Mouse (Mus musculus) gastrocnemius, postnatal 10 days (tissue): ENCODE data around the gene Akna. TPM values are rescaled to one million over a fixed set of nuclear protein-coding genes. Genes with fewer than 3 reads are reported as not detected.

Experiments used
- DNase-seq: peaks from one replicate; pipeline ENCODE4 v3.0.0; 2021; ENCODE audit warnings: mixed read lengths
- long read RNA-seq, 2 experiments: library from polyadenylated mRNA; stranded (forward); transcript quantifications; one replicate each; pipeline ENCODE4 v2.0.0; 2021
- total RNA-seq, 2 experiments: library from RNA; stranded (reverse); gene quantifications; 2 replicates each; pipeline ENCODE4 v1.2.3; 2021

Gene Akna
- total RNA-seq, result 1 to 10 TPM; 2.5 to 4.4 TPM
- long read RNA-seq, experiment 1, partial matches to known transcripts, result 0 of 2 reads
- long read RNA-seq, experiment 1, other reads (novel, unspliced or antisense), result 2 of 2 reads
- long read RNA-seq, experiment 2, partial matches to known transcripts, result 1 of 3 reads
- long read RNA-seq, experiment 2, other reads (novel, unspliced or antisense), result 2 of 3 reads

- DNase-seq, result peak; percentile 95
These were observed at the start of gene Akna for GRCm38 (mm10) chr4:63403040-63403959. Gene Akna (minus strand): TSS chr4:63403354.

DNA sequence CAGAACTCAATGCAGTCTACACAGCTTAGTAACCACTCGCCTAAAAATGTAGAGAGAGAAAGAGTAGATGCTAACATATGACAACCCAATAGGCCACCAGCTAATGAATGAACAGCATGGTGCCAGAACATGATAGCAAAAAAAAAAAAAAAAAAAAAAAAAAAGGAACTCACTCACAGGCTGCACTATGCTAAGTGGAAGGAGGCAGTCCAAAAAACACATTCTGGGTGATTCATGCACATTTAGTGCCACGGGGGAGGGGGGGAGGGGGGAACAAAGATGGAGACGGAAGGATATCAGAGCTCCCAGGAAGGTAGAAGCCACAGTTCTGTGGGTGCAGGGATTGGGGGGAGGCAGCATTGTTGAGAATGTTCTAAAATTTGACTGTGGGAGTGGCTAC is 49.4 kb upstream of the Akna start:
- no peak for DNase-seq

GRCm38 (mm10) chr4:63450551-63450950 is 47.4 kb upstream of the Akna start:
- no peak for DNase-seq

DNA sequence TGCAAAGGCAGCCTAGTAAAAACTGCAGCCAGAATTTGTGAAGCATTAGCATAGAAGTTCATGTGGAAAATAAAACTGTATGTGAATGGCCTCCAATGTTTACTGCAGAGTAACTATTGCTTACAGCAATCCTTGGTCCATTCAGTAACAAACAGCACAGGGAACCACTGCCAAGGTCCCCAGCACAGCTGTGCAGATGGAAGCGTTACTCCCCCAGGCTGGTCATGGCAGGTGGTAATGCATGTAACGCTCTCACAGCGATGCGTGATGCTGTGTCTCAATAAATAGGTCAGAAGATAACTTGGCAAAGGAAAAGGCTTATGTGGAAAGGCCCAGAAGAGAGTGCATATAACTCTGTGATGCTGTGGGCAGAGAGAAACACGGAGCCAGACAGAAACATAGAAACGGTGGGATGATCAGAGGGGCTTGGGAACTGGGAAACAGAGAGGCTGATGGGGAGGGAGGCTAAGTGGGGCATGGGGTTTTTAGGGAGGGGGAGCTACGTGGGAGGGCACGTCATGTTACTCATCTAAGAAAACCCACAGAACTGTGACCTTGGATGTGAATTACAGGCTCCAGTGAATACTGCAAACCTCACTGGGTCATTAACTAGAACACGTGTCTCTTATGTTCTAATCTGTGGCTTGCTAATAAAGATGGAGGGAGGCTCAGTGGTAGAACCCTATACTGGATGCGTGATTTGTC is 41.4 kb upstream of the Akna start:
- no peak for DNase-seq

DNA sequence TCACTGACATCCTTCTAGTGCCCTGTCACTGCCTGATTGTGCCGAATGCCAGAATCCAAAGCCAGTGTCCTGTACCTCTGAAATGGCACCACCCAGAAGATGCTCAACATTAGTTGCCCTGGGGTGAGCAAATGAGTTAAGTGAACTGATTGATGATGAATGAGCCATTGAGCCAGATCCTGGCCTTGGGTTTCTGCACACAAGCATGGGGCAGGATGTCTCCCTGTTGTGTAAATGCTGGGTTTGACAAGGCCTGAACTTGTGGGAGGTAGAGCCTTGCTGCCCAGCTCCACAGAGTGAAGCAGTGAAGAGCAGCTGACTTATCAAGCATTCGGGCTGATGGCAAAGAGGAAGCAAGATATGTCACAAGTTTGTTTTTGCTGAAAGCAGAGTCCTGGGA is 39.9 kb upstream of the Akna start:
- DNase-seq, result no peak

DNA sequence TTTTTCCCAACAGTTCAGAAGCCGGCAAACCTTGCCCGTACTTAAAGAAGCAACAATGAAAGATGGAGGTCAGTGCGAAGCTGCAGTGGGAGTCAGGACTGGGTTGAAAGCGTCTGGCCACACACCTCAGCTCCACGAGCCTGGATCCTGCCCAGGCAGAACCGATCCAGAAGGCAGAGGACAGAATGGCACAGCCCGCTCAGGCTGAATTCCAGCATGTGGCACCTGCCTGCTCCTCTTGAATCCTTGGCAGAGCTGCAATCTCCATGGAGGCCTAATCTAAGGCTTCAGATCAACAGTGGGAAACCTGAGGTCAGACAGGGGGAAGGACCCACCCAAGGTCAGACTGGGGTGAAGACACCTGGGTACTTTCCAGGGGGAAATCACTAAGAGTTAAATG is 38.5 kb upstream of the Akna start:
- DNase-seq, result no peak

DNA sequence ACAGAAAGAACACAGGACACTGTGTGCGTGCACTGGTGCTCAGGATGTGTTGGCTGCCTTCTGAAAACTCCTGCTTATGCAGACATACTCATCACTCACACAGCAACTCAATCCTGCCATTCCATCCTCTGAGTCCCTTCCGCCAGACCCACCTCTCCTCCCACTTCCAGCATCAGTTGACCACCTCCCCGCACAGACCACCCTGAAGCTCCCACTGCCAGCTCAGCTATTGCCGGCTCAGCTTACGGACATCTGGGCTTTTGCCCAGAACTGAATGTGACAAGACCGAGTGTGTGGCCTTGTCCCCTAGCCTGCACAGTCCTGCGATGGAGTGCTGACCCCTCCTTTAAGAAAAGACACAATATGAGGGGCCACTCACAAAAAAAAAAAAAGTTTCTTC is 37.1 kb upstream of the Akna start:
- DNase-seq, result no peak

- DNase-seq, result no peak
These were observed 34.8 kb upstream of the Akna start for GRCm38 (mm10) chr4:63437968-63438367.

- no peak for DNase-seq
These were observed 34.1 kb upstream of the Akna start for GRCm38 (mm10) chr4:63437119-63437815.

DNA sequence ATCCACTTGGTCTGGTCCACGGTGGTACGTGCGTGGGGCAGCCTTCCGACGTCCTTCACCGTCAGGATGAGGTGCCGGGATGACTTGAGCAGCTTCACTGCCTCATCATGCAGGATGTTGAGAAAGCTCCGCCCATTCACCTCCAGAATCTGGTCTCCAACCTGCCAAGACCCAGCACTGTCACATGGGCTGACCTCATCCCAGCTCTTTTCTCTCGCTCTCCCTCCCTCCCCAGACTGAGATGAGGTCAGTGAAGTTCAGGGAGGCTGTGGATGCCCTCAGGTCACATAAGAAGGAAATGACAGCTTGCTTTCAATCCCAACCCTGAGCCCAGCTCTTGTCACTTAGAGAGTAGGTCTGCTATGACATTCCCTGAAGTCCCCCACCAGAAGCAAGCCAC is 32.2 kb upstream of the Akna start:
- DNase-seq, result no peak

DNA sequence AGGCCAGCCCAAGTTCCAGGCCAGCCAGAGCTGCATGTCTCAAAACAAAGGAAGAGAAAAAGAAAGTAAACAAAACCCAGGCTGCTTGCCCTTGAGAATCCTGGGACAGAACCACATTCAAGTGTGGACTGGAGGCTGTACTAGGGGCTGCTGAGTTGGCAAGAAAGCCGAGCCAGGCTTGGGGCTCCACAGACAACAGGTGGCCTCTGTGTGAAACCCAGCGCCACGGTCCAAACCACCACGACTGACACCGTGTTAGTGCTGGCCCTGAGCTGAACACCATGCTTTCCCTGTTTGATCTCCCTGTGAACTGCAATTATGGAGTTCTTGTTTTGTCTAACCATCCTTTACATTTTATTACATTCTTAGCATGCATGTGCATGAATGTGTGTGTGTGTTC is 27.9 kb upstream of the Akna start:
- no peak for DNase-seq

- no peak for DNase-seq
These were observed 27.2 kb upstream of the Akna start for GRCm38 (mm10) chr4:63430357-63430756.

GRCm38 (mm10) chr4:63426308-63426707 is 23.2 kb upstream of the Akna start:
- DNase-seq, result no peak

- DNase-seq, result no peak
These were observed 20.7 kb upstream of the Akna start for GRCm38 (mm10) chr4:63423811-63424210.

- DNase-seq, result no peak
These were observed 20.1 kb upstream of the Akna start for GRCm38 (mm10) chr4:63423231-63423630.

DNA sequence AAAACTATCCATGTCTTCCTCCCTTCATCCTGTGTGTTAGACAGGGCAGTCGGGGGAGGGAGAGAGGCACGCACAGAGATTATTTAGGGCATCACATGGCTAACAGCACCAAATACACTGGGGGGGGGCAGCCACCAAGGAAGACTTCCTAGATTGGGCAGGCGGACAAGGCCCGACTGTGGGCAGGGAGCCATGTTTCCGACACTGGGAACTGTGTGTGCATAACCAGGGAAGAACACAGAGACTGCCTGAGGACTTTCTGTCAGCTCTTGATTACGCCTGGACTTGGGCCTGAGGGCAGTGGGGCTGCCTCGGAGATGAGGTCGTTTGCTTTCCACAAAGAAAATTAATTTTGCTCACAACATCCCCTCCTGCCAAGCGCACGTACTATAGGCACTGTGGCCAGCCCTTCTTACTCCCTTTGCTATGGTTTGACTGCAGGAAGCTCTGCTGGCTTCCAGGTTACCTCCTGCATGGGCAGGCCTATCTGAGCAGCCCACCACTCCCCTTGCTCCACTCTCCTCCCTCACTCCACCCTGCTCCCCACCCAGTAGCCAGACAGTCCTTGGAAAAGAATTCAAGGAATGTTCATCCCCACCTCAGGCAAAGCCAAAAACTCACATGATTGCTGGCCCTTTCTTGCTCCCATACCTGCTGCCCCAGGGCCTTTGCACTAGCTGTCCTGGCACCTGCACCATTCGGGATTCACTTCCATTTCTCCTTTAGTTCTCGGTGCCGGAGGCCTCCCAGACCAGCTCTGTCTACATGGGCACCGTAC is 17.2 kb upstream of the Akna start:
- DNase-seq, result no peak

DNA sequence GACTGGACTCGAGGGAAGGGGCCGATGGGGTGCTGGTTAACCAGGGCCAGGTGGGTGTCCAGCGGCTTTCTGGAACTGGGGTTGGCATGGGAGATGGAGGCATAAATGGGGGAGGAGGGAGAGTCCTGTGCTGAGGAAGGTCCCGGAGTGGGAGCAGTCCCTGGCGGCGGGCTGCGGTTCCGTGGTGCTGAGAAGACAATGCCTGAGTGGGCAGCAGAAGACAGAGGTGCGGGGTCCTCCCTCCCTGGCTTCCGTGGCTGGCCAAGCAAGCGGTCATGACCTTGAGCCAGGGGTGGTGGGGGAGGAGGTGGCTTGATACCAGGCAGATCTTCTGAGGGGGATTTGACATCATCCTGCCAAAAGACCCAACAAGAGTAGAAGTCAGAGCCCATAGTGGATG is 15.1 kb upstream of the Akna start:
- no peak for DNase-seq

GRCm38 (mm10) chr4:63417318-63417957 is 14.3 kb upstream of the Akna start:
- peak; percentile 88 for DNase-seq

DNA sequence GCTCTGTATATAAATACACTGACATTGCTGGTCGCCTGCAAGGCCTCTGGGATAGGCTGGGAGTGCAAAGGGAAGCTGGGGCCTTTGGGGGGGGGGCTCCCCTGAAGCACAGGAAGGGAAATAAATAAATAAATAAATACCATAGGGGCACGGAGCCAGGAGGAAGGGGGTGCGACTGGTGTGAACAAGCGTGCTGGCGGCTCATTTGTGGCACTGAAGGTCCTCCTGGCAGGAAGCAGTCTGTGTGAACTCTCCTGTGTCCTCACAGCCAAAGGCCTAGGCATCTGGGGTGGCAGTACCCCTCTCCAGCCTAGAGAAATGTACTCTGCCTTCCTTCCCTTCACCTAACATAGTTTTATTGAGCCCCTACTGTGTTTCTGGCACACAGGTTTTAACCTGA is 11.8 kb upstream of the Akna start:
- no peak for DNase-seq

DNA sequence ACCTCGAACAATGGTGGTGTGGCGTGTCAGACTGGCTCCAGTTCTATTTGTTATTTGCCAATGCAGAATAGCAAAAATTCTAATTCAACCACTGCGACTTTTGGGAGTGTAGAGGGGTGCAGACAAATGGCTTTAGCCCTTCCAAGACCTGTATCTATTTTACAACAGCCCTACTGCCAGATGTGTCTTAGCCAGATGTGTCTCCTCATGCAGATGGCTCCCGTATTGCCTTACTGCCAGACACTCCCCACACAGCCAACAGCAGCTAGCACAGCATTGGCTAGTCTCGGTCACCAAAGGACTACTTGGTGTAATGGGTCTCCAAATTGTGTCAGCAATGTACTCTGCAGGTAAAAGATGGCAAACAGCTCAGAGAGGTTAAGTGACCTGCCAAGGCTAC is 8.1 kb upstream of the Akna start:
- no peak for DNase-seq

DNA sequence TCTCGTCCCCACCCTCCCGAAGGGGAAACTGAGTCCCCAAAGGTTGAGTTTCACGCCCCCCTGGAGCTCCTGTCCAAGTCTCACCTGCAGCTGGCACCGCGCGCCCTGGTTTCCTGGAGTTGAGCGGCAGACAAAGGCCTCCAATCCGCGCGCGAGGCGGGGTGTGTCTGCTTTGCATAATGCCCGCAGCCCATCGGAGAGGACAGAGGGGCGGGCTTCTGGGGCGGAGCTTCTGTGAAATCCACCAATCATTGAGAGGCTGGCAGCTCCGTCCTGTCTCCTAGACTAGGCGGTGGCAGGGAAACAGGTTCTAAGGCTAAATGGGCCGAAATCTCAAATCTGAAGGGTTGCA is 7.4 kb upstream of the Akna start:
- DNase-seq, result peak; percentile 92
